Mouse (Mus musculus): Measurements from ENCODE around the gene Efhb.

GRCm38 (mm10) chr17:53389507-53389906 lies 73.6 kb downstream of the Efhb start:
- TF ChIP-seq POLR2A (IDR thresholded peaks at IDR 0.05; ENCODE audit: control insufficient read depth, low read depth, low read length) (no peak), CTCF (IDR thresholded peaks at IDR 0.05; ENCODE audit: control insufficient read depth, insufficient read depth, insufficient replicate concordance, low read depth, low read length) (no peak)
